Mouse (Mus musculus) frontal cortex, adult 2 months (tissue): ENCODE measurements around the gene Npdc1. TPM values are rescaled to one million over a fixed set of nuclear protein-coding genes. Genes with fewer than 3 reads are reported as not detected.

Experiments
- DNase-seq, 2 experiments: peaks; one replicate each; pipeline ENCODE4 v3.0.0; 2022; ENCODE audit warnings: low spot score in 1 of 2; ENCODE audit errors: extremely low spot score in 1 of 2
- polyA plus RNA-seq: library from polyadenylated mRNA; depleted of rRNA; stranded (reverse); fragments of >200 nt; gene quantifications from 2 replicates; pipeline ENCODE4 v1.2.3, GENCODE M21; 2012; rRNA removed

Gene Npdc1
- 383 and 426 TPM in 2 replicates for polyA plus RNA-seq

DNA sequence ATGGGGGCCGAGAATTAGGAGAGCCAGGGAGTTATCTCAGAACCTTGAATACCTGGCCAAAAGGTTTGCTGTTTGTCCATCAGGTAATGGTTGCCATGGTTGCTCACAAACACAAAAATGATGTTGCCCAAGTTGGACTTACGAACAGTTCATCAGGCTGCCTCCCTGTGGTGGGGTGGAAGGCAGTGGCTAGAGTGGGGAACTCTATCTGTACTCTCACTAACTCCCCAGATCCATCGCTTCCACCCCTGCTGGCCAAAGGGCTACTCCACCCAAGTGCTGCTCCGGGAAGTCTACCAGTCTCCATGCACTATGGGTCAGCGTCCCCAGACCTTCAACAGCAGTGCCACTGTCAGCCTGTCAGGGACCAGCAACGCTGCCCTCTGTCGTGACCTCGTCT, at the start of gene Npdc1:
Gene Npdc1, plus strand, starts transcription at position 301 of the 400 bp plus-strand sequence.
- no peak for DNase-seq

DNA sequence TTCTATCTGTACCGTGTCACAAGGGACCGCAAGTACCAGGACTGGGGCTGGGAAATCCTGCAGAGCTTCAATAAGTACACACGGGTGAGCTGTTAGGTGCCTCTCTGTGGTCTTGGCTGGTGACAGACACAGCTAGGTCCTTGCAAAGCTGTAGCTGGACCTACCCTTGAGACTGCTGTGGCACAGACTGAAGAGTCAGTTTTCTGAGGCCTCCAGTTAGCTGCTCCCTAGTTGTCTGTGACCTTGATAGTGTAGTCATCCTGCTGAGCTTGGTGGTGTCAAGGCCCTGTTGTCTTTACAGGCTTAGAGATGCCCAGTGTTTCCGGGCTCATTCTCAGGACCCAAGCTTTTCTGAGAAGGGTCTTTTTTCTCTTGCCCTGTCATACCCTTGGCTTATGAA, 49.7 kb upstream of the Npdc1 start:
- no peak for DNase-seq

- no peak for DNase-seq
These were observed 48.5 kb upstream of the Npdc1 start for GRCm38 (mm10) chr2:25350701-25351100.

- DNase-seq, result no peak
These were observed 44.9 kb upstream of the Npdc1 start for GRCm38 (mm10) chr2:25354211-25354610.

- DNase-seq, result no peak
These were observed 43.6 kb upstream of the Npdc1 start for GRCm38 (mm10) chr2:25355419-25356066.

DNA sequence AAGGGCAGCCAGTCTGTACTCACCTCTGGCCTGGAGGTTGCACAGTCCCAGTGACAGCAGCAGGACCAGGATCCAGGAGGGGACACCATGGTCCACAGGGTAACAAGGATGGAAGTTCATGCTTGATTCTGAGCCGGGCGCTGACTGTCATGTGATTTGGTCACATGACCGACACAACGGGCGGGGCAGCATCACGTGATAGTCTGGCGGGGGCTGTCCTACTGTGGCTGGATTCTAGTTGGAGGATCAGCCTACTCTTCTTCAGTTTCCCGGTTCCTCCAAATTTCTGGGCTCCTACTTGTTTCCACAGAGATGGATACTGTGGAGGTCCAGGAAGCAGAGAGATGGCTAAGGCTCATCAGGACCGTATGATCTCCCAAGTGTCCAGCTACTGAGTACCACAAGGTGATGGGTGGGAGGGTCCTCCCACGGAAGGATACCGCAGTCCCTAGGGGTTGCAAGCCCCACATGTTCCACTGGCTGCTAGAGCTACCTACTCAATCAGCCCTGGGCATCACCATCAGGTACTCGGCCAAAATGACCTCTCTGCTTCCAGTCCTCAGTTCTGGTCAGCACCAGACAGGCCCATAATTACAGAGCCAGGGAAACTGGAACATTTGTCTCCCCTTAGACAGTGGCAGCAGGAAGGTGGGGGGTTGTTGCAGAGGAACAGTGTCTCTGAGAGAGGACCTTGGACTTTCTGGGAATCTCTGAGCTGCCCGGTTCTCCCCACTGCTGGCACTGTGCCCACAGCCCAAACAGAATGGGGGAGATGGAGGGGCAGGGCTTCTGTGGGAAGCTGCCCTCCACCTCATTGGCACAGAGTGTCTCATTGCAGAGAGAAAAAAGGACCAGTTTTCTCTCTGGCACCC, 42.7 kb upstream of the Npdc1 start, which contains the start of gene Dpp7:
Gene Dpp7, minus strand, starts transcription at position 152 of the 872 bp plus-strand sequence.
- peak; percentile 81 to 90 for DNase-seq

DNA sequence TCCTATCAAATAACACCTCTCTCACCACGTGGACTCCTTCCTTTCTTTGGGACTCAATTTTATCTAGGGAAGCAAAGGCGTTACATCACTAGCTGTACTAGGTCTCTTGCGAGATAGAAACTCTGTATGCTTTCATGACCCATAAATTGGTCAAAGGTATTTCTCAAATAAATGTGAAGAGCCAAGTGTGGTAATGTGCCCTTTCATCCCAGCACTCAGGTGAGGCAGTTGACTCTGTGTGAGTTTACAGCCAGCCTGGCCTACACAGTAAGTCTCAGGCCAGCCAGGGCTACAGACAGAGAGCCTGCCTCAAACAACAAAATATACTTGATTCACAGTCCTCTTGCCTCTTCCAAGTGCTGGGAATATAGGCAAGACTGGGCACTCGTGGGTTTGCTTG, 39.3 kb upstream of the Npdc1 start:
- DNase-seq, result no peak

DNA sequence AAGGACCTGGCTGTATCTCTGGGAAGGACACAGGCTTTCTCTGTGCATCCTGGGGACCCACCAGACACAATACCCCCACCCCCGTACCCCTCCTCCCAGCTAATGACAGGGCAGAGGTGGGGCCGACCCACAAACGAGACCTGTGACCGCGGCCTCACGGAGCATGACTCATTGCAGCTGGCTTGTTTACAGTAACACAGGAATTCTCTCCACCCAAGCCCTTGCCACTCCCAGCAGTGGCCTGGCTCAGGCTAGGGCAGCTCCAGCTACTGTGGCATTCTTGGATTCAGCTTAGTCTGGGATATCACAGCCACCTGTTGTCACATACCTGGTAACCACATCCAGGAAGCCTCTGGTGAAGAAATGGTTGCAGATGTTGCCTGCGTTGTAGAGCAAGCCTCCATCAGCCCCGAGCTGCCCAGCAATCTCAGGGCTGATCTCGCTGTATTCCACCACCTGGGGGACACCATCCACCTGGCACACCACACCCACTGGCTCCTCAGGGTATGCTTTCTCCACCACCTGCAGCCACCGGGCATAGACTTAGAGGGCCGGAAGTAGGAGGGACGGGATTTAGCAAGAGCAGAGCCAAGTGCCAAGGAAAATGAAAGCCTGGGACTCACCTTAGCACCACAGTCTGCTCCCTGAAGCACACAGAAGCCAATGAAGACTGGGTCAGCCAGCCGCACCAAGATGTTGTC, 35.5 kb upstream of the Npdc1 start:
- DNase-seq, result no peak

GRCm38 (mm10) chr2:25364313-25364712, 34.8 kb upstream of the Npdc1 start:
- DNase-seq, result no peak

- DNase-seq, result no peak
These were observed 34.4 kb upstream of the Npdc1 start for GRCm38 (mm10) chr2:25364761-25365090.

DNA sequence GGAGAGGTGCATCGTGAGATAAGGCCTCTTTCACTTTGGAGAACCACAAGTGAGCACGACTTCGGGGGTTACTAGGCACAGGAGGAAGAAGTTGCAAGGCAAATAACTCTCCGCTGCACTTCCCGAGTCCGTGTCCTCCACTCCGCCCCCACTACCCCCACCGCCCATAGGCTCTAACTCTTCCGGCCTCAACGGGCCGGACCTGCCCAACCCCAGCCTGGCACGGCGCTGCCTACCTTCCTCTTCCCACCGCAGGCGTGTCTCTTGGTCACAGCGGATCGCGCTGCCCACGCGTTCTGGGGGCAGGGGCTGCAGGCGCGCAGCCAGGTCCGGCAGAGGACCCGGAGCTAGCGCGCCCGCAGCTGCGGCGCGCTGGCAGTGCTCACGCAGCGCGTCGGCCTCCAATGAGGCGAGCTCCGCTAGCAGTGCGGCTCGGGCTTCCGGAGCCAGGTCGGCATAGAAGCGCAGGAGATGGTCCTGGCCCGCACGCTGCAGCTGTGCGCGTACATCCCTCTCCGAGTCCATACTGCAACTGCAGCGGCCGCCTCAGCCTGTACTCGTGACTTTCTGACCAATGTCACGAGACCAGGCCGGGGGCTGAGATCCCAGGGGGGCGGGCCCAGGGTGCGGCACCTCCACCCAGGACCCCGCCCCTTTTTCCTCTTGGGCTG, 33.9 kb upstream of the Npdc1 start, which contains the start of gene Uap1l1:
Gene Uap1l1, minus strand, starts transcription at position 592 of the 671 bp plus-strand sequence.
- DNase-seq, result peak in 1 of 2 experiments; percentile 67

DNA sequence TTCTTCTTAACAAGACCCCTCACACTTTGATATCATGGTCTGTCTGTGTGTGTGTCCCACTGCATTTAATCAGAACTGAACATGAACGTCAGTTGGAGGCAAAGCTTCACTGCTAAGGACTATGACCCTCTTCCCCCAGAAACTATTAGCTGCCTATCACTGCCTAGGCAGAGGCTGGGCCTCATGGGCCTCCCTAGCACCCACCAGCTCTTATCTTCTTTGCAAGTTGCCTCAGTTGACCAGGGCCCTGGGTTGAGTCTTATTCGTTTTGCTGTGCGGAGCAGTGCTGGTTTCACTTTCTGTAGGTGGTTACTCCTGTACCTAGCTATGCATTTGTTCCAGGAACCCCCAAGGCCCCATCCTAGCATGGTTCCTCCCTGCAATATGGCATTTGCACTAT, 29.2 kb upstream of the Npdc1 start:
- DNase-seq, result no peak

GRCm38 (mm10) chr2:25371764-25372643, 27.1 kb upstream of the Npdc1 start, which contains the start of gene Sapcd2:
TSS of gene Sapcd2 (plus strand) at chr2:25372321.
- peak; percentile 82 to 92 for DNase-seq

DNA sequence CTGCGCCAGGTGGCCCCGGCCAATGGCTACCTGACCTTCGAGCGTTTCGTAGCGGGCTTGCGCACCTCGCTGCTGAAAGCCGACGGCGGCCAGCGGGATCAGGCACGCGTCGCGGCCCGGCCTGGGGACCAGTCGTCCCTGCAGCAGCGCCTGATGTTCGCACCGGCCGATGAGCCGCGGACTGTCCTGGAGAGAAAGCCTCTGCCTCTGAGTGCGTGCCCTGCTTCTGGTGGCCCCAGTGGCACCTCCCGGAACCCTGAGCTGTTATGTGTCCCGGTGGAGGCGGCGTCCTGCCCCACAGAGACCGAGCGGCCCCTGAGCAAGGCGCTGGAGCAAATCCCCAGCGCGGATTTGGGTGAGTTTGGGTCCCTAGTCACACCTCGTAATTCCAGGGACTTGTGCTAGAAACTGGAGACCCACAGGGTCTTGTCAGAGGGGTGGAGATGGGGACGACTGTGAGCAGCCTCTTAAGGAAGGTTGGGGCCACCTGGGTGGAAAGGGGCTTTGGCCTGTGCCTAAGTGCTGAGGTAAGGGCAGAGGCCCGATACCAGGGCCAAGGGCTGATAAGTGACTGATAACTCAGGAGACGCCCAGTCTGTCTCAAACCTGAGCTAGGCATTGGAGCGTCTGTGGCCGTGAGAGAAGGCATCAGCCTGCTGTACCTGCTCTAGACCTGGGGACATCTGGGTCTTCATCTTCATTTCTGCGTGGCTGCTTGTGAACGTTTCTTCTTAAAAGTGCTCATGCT, 26.3 kb upstream of the Npdc1 start:
- DNase-seq, result no peak

GRCm38 (mm10) chr2:25373431-25373830, 25.7 kb upstream of the Npdc1 start:
- no peak for DNase-seq

- peak in 1 of 2 experiments; percentile 79 for DNase-seq
These were observed 22.6 kb upstream of the Npdc1 start for GRCm38 (mm10) chr2:25376589-25376988.

GRCm38 (mm10) chr2:25384492-25384891, 14.7 kb upstream of the Npdc1 start:
- no peak for DNase-seq

DNA sequence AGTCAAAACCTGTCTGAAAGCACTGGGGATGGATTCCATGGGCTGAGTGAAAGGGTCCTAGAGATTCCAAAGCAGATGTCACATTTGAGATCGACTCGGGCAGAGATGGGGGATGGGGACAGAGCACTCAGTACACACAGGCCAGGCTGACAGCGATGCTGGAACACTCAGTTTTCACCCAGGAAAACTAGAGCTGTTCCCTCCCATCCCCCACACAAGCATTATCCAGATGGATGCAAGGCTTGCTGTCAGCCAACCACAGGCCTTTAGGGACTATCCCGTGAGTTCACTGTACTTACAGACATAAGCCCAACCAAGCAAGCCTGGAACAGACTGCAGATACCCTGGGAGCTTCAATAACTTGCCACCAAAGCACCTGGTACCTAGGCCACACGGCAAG, 7.9 kb upstream of the Npdc1 start:
- no peak for DNase-seq
